Mouse (Mus musculus): Measurements from ENCODE around the gene Dynll1. TPM values are rescaled to one million over a fixed set of nuclear protein-coding genes. Genes with fewer than 3 reads are reported as not detected.

Gene Dynll1
- total RNA-seq, 2 experiments from 2014 or later: 638 to 644 TPM

GRCm38 (mm10) chr5:115272812-115273548, 27.8 kb downstream of the Dynll1 start, which contains the start of gene Rnf10:
Gene Rnf10 (minus strand): TSS chr5:115272898.
- intact Hi-C loops (cut with DNase I): no loop called here
- peak; percentile 96 to 98 for DNase-seq (ENCODE audit: low spot score in 2 of 2)

- intact Hi-C loops (cut with DNase I): no loop called here
Measured at GRCm38 (mm10) chr5:115271931-115272811, 28.6 kb downstream of the Dynll1 start.

GRCm38 (mm10) chr5:115269969-115270368, 30.8 kb downstream of the Dynll1 start:
- intact Hi-C loops (cut with DNase I): no loop called here
- no peak for DNase-seq (ENCODE audit: low spot score in 2 of 2)

More at GRCm38 (mm10) chr5:115271931-115272811, 28.6 kb downstream of the Dynll1 start:
- DNase-seq (ENCODE audit: low spot score in 2 of 2): peak in 1 of 2 experiments; percentile 50

GRCm38 (mm10) chr5:115268266-115268665, 32.5 kb downstream of the Dynll1 start:
- intact Hi-C loops (cut with DNase I): no loop called here
- no peak for DNase-seq (ENCODE audit: low spot score in 2 of 2)

GRCm38 (mm10) chr5:115267469-115268045, 33.2 kb downstream of the Dynll1 start:
- intact Hi-C loops (cut with DNase I): no loop called here
- no peak for DNase-seq (ENCODE audit: low spot score in 2 of 2)

DNA sequence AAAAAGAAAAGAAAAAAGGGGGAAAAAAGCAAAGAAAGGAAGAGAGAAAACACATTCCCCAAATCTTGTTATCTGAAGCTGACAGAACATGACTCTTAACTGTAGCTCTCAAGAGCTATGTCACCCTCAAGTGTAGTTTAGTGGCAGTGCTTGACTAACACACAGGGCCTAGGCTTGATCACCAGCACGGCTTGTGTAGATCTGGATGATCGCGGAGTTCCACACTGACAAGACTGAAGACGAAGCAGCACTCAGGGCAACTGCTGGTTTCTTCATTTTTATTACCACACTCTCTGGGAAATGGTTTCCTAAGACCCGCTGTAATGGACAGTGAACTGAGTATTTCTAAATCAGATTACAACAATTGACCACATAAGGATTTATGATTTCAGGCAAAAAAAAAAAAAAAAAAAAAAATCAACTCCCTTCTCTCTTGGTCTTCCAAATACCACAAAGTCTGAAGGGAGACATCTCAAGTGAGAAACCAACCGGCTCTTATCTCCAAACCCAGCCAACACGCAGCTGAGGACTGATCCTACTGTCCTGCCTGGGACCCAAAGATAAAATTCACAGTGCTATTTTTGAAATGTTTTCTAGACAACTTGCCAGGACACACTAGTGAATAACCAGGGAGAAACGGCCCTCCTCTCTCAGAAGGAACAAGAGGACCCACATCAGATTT, 33.9 kb downstream of the Dynll1 start:
- no peak for DNase-seq (ENCODE audit: low spot score in 2 of 2)
- intact Hi-C loops (cut with DNase I): no loop called here

GRCm38 (mm10) chr5:115266340-115266739, 34.5 kb downstream of the Dynll1 start:
- no peak for DNase-seq (ENCODE audit: low spot score in 2 of 2)
- intact Hi-C loops (cut with DNase I): no loop called here

DNA sequence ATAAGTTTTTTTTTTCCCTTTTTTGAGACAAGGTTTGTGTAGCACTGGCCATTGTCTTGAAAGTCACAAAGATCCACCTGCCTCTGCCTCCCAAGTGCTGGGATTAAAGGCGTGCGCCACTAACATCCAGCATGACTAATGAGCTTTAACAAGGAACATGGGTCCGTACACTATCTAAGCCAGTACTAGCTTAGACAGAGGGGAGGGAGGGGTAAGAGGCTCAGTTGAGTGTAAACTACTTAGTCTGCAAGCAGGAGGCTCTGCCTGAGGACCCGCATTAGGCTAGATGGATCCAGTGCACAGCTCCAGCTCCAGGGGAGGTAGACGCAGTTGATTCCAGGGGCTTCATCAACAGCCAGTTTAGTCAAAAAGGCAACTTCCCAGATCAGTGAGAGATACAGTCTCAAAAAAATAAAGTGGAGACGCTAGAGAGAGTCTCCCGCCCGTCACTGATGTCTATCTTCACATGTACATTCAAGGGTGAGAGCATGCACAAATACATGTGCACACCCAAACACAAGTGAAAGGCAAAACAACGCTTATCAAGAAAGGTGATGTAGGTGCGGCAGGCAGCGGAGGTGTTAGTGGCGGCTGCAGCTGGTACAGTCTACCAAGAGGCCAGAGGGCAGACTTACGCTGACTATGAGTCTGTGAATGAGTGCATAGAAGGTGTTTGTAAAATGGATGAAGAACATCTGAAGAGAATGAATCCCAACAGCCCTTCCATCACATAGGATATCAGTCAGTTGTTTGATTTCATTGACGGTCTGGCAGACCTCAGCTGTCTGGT, 38.1 kb downstream of the Dynll1 start:
- DNase-seq (ENCODE audit: low spot score in 2 of 2): no peak
- intact Hi-C loops (cut with DNase I): no loop called here

- intact Hi-C loops (cut with DNase I): no loop called here
- DNase-seq (ENCODE audit: low spot score in 2 of 2): no peak
Measured at GRCm38 (mm10) chr5:115261880-115262279, 38.9 kb downstream of the Dynll1 start.

DNA sequence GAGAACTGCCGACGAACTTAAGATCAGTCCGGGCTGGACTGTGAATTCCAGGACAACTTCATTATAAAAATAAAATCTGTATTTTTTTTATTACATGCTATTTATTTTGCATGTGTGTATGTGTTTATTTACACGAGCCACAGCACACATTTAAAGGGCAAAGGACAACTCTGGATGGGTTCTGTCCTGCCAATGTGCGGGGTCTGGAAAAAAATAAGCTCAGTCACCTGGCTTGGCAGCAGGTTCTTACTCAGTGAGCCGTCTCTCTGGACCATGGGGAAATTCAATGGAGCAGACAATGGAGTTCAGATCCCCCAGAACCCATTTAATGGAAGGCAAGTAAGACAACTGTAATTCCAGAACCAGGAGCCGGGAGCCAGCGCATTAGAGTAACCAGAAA, 39.7 kb downstream of the Dynll1 start:
- intact Hi-C loops (cut with DNase I): no loop called here

GRCm38 (mm10) chr5:115260356-115260755, 40.4 kb downstream of the Dynll1 start:
- intact Hi-C loops (cut with DNase I): no loop called here
- DNase-seq (ENCODE audit: low spot score in 2 of 2): no peak

More for the DNA sequence above, 39.7 kb downstream of the Dynll1 start:
- DNase-seq (ENCODE audit: low spot score in 2 of 2): no peak

GRCm38 (mm10) chr5:115256909-115257546, 43.8 kb downstream of the Dynll1 start:
- intact Hi-C loops (cut with DNase I): no loop called here
- DNase-seq (ENCODE audit: low spot score in 2 of 2): no peak

DNA sequence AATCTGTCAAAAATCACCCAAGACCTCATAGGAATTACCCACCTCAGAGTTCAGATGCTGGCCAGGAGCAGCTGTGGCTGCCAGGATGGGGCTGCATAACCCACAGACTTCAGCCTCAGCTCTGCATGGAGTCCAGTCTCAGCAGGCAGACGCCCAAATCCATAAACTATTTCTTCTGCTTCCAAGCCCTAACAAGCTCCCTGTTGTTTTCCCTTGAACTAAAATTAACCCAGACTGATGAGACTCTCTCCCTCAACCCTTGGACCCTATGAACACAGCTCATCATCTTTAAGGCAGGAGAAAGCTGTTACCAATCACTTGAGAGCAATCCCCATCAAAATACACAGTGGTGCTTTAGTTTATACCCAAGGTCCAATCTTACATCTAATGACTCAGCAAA, 45.3 kb downstream of the Dynll1 start:
- intact Hi-C loops (cut with DNase I): no loop called here
- DNase-seq (ENCODE audit: low spot score in 2 of 2): no peak

Other genes starting within 250 kb of the Dynll1 start
- gene Gm10401, start 202.7 kb downstream of the Dynll1 start, total RNA-seq (2021): not detected
- 1 to 10 TPM; 7.5 TPM for gene Acads, start 181.7 kb downstream of the Dynll1 start, total RNA-seq (2021)
- gene Unc119b, start 166.0 kb downstream of the Dynll1 start, total RNA-seq (2021): 10 to 100 TPM; 25.1 to 29.1 TPM
- gene Mlec, start 142.8 kb downstream of the Dynll1 start, total RNA-seq (2021): 10 to 100 TPM; 68.2 to 91.7 TPM
- 100 to 1,000 TPM; 309 to 312 TPM for gene Cabp1, start 106.6 kb downstream of the Dynll1 start, total RNA-seq (2021)
- gene Pop5, start 65.2 kb downstream of the Dynll1 start, total RNA-seq (2021): 100 to 1,000 TPM; 100 to 103 TPM
- 100 to 1,000 TPM; 247 to 258 TPM for gene Rnf10, start 28.1 kb downstream of the Dynll1 start, total RNA-seq (2021)
- gene Coq5, start 21.3 kb downstream of the Dynll1 start, total RNA-seq (2021): 10 to 100 TPM; 38.1 to 40.1 TPM
- gene Srsf9, start 26.2 kb upstream of the Dynll1 start, total RNA-seq (2021): 10 to 100 TPM; 62.5 to 70.6 TPM
- 10 to 100 TPM; 20.3 to 21.7 TPM for gene Gatc, start 40.2 kb upstream of the Dynll1 start, total RNA-seq (2021)
- gene Triap1, start 40.2 kb upstream of the Dynll1 start, total RNA-seq (2021): 10 to 100 TPM; 24.2 to 30.0 TPM
- gene Cox6a1, start 48.0 kb upstream of the Dynll1 start, total RNA-seq (2021): 100 to 1,000 TPM; 677 to 817 TPM
- gene Msi1, start 128.6 kb upstream of the Dynll1 start, total RNA-seq (2021): 10 to 100 TPM; 46.9 to 51.3 TPM
- not detected for gene Pla2g1b, start 165.3 kb upstream of the Dynll1 start, total RNA-seq (2021)
- gene Sirt4, start 183.7 kb upstream of the Dynll1 start, total RNA-seq (2021): 10 to 100 TPM; 19.7 to 51.7 TPM
- 10 to 100 TPM; 15.1 to 24.7 TPM for gene Pxn, start 205.7 kb upstream of the Dynll1 start, total RNA-seq (2021)